Mouse (Mus musculus) lung, embryonic 15.5 days (tissue): Measurements from ENCODE around the gene Arsa. TPM values are rescaled to one million over a fixed set of nuclear protein-coding genes. Genes with fewer than 3 reads are reported as not detected.

Experiments used
- ATAC-seq: fragments of 200-750 bp; cut with Nextera tagmentation; 2 replicates; pipeline ENCODE4 v1.8.0; 2017; ENCODE audit warnings: moderate number of reproducible peaks, borderline replicate concordance; ENCODE audit not compliant: low FRiP score, low TSS enrichment; ENCODE audit errors: extremely low read depth
- H3K27ac ChIP-seq: fragments of 300-500 bp; sonication (generic); 2 replicates; pipeline ENCODE4 v1.5.1; 2015; ENCODE audit warnings: moderate library complexity, mild to moderate bottlenecking, inconsistent platforms
- H3K27me3 ChIP-seq: fragments of 300-500 bp; sonication (generic); 2 replicates; pipeline ENCODE4 v1.6.1; 2015; ENCODE audit warnings: inconsistent platforms
- H3K36me3 ChIP-seq: fragments of 300-500 bp; sonication (generic); 2 replicates; pipeline ENCODE4 v1.6.1; 2015; ENCODE audit warnings: inconsistent platforms
- H3K4me1 ChIP-seq: fragments of 300-500 bp; sonication (generic); 2 replicates; pipeline ENCODE4 v1.6.1; 2015; ENCODE audit warnings: inconsistent platforms
- H3K4me2 ChIP-seq: fragments of 300-500 bp; sonication (generic); 2 replicates; pipeline ENCODE4 v1.6.1; 2015; ENCODE audit warnings: inconsistent platforms, mild to moderate bottlenecking, moderate library complexity
- H3K4me3 ChIP-seq: fragments of 300-500 bp; sonication (generic); 2 replicates; pipeline ENCODE4 v1.5.1; 2015; ENCODE audit warnings: mild to moderate bottlenecking, inconsistent platforms
- H3K9ac ChIP-seq: fragments of 300-500 bp; sonication (generic); 2 replicates; pipeline ENCODE4 v1.6.1; 2015; ENCODE audit warnings: inconsistent platforms
- H3K9me3 ChIP-seq: fragments of 300-500 bp; sonication (generic); 2 replicates; pipeline ENCODE4 v1.6.1; 2016; ENCODE audit warnings: inconsistent platforms
- WGBS: fragments of 180-500 bp; shearing (Covaris S2); methylation state at CpG from one replicate; pipeline ENCODE4 v1.1.7; 2015; 5-methylcytosine and 5-hydroxymethylcytosine counted together
- polyA plus RNA-seq: library from polyadenylated mRNA; unstranded; fragments of >200 nt; fragmentation: Nextera tagmentation; extraction: Ambion mirVana; gene quantifications from 2 replicates; pipeline ENCODE4 v1.2.1, GENCODE M21; 2015

Arsa gene
- polyA plus RNA-seq, 1 experiment from 2014 or later = 22.7 TPM

- Histone ChIP-seq H3K27me3 (no peaks in the 10 kb centered on the region), H3K9me3 (no peaks in the 10 kb centered on the region), H3K36me3 (no peaks in the 10 kb centered on the region), H3K9ac (no peak overlapping the region), H3K27ac (no peak overlapping the region), H3K4me2 (no peak overlapping the region), H3K4me3 (no peak overlapping the region), H3K4me1 (no peaks in the 10 kb centered on the region)
- 32% methylated on average over 2 of the region's 2 CpGs for WGBS
- no peak for ATAC-seq
Measured at GRCm38 (mm10) chr15:89468577-89468976, 8.6 kb downstream of the Arsa start.

DNA sequence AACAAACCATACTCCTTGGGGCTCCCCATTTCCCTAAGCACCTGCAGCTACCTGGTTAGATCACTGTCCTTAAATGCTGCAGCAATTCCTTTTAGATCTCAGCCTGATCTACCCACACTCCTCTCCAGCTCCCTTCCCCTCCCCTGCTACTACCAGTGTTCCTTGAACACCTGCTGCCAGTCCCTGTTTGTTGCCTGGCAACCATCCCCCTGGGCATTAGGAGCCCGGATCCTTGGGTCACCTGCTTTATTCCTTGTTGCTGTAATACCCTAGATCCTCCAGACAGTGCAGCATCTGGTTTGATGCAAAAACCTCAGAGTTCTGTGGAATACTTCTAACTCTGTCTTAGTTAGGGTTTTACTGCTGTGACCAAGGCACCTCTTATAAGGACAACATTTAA is 12.2 kb downstream of the Arsa start:
- Histone ChIP-seq H3K4me3 (no peak overlapping the region), H3K4me1 (no peaks in the 10 kb centered on the region), H3K9me3 (no peaks in the 10 kb centered on the region), H3K36me3 (no peaks in the 10 kb centered on the region), H3K27me3 (no peaks in the 10 kb centered on the region), H3K27ac (no peak overlapping the region), H3K9ac (no peak overlapping the region), H3K4me2 (no peak overlapping the region)
- WGBS = 5% methylated on average over 1 of the region's 1 CpGs
- ATAC-seq = no peak

DNA sequence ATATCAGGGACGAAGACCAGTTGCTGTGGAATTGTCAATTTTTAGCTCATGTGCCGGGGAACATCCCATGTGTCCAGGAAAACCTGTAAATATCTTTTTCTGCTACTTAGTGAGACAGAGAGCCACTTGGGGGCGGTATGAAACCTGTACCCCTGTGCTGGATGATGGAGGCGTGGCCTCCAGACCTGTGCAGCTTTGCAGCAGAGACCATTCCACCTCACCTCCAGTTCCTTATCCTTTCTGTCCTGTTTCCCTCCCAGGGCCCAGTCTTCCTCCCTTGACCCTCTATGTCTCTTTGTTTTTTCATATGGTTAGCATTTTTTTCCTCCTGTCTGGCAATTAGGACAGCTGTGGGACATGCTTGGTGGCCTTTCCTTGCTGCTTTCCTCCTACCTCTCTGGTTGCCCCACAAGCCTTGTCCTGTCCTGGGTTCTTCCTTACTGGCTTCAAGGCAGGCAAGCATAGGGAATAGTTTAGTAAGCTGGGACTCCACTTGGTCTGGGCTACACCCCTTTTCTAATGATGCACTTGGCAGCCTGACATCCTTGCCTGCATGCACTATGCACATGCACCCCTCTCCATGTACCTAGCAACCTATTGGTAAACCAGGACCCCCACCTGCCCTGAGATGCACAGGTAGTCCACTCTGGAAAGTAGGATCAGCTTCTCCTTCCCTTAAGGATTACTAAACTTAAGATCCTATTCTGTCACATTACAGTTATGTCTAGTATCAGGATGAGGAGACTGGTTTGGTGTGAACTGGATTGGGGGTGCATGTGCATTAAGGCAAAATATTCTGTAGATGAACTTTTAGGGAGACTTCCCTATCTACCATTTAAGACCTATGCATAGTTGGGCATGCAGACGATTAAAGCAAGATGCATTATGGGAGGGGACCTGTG is 13.6 kb downstream of the Arsa start:
- 47% methylated on average over 5 of the region's 5 CpGs for WGBS

GRCm38 (mm10) chr15:89462176-89462575 is 15.0 kb downstream of the Arsa start:
- Histone ChIP-seq H3K9ac (no peak overlapping the region), H3K36me3 (no peaks in the 10 kb centered on the region), H3K27ac (no peak overlapping the region), H3K4me3 (no peak overlapping the region), H3K4me1 (no peaks in the 10 kb centered on the region), H3K9me3 (no peaks in the 10 kb centered on the region), H3K27me3 (peaks cover 8% of the 10 kb centered on the region; the same call in 1 of the 2 replicates), H3K4me2 (no peak overlapping the region)
- 70% methylated on average over 7 of the region's 7 CpGs for WGBS
- no peak for ATAC-seq

More for the DNA sequence above, 13.6 kb downstream of the Arsa start:
- Histone ChIP-seq H3K27me3 (no peaks in the 10 kb centered on the region), H3K4me3 (no peak overlapping the region), H3K4me2 (no peak overlapping the region), H3K36me3 (no peaks in the 10 kb centered on the region), H3K27ac (no peak overlapping the region), H3K9me3 (no peaks in the 10 kb centered on the region), H3K4me1 (no peaks in the 10 kb centered on the region), H3K9ac (no peak overlapping the region)
- no peak for ATAC-seq

- no peaks in the 10 kb centered on the region for H3K9me3 ChIP-seq
- H3K36me3 ChIP-seq = no peaks in the 10 kb centered on the region
- H3K27ac ChIP-seq = no peak overlapping the region
- no peak for ATAC-seq
- H3K4me2 ChIP-seq = no peak overlapping the region
- H3K4me1 ChIP-seq = no peaks in the 10 kb centered on the region
- 60% methylated on average over 15 of the region's 15 CpGs for WGBS
- H3K4me3 ChIP-seq = no peak overlapping the region
- peaks cover 12% of the 10 kb centered on the region; the same call in 1 of the 2 replicates for H3K27me3 ChIP-seq
- no peak overlapping the region for H3K9ac ChIP-seq
Measured at GRCm38 (mm10) chr15:89461321-89461720, 15.9 kb downstream of the Arsa start.

DNA sequence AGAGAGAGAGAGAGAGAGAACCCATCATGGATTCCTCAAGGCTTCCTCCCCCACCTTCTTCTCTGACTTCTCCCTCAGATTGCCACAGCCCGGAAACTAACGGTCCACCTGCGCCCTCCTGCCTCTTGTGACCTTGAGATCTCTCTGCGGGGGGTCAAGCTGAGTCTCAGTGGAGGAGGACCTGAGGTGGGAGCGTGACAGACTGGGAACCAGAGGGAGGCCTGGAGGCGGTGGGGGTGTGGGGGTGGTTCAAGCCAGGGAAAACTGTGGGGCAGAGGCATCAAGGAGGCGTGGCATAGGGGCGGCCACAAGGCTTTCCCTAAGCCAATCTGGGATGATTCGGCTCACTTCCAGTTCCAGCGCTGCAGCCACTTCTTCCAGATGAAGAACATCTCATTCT is 16.9 kb downstream of the Arsa start:
- Histone ChIP-seq H3K36me3 (no peaks in the 10 kb centered on the region), H3K4me3 (no peak overlapping the region), H3K4me1 (no peaks in the 10 kb centered on the region), H3K27ac (no peak overlapping the region), H3K9me3 (no peaks in the 10 kb centered on the region), H3K9ac (no peak overlapping the region), H3K27me3 (peaks cover 21% of the 10 kb centered on the region; the same call in 1 of the 2 replicates), H3K4me2 (no peak overlapping the region)
- 56% methylated on average over 10 of the region's 10 CpGs for WGBS
- no peak for ATAC-seq

DNA sequence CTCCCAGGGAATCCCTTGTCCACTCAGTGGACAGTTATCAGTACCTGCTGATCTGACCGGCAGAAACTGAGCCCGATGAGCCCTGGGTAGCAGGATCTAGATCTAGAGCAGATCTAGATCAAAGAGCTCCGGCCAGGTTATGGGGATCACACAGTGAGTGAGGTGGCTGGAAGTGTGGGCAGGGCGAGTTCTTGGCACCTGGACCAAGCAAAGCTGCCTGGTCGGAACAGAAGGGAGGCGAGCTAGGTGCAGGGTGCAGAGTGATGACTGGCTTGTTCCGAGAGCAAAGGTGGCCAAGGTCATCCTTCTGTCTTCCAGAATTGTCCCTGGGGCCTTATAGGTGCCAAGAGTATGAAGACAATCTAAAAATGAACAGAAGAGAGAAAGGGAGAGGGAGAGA is 17.4 kb downstream of the Arsa start:
- Histone ChIP-seq H3K4me2 (no peak overlapping the region), H3K9ac (no peak overlapping the region), H3K36me3 (no peaks in the 10 kb centered on the region), H3K4me1 (no peaks in the 10 kb centered on the region), H3K27ac (no peak overlapping the region), H3K9me3 (no peaks in the 10 kb centered on the region), H3K27me3 (peaks cover 25% of the 10 kb centered on the region), H3K4me3 (no peak overlapping the region)
- WGBS = 70% methylated on average over 7 of the region's 7 CpGs
- ATAC-seq = no peak

DNA sequence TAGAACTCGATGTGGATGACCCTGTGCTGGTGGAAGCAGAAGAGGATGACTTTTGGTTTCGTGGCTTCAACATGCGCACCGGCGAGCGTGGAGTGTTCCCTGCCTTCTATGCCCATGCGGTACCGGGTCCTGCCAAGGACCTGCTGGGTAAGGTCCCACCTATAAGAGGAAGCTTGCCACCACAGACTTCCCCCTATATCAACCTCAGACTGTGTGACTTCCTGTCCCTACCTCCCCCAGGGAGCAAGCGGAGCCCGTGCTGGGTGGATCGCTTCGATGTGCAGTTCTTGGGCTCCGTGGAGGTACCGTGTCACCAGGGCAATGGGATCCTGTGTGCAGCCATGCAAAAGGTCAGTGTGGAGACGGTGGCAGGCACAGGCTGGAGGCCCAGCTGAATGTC is 18.3 kb downstream of the Arsa start:
- ATAC-seq = no peak
- 89% methylated on average over 15 of the region's 15 CpGs for WGBS
- H3K27ac ChIP-seq = no peak overlapping the region
- H3K36me3 ChIP-seq = no peaks in the 10 kb centered on the region
- no peak overlapping the region for H3K4me3 ChIP-seq
- H3K9me3 ChIP-seq = no peaks in the 10 kb centered on the region
- peaks cover 6% of the 10 kb centered on the region for H3K4me1 ChIP-seq
- peaks cover 34% of the 10 kb centered on the region for H3K27me3 ChIP-seq
- H3K9ac ChIP-seq = no peak overlapping the region
- H3K4me2 ChIP-seq = no peak overlapping the region

DNA sequence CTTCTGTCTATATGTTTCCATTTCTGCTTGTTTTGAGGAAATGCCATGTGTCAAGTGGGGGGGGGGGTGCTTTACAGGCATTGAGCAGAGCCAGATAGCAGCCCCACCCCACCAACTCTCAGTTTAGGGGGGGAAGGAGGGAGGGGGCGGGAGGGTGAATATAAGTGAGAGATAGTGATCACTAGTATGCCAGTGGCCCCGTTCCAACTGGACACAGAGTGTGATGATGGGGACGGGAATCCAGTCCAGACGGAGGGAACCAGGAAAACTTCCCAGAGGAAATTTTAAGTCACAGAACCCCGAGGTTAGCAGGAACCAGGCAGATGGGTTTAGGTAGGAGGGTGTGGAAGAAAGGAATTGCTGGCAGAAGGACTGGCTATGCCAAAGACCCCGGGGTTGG is 21.6 kb downstream of the Arsa start:
- no peak overlapping the region for H3K27ac ChIP-seq
- no peak overlapping the region for H3K4me2 ChIP-seq
- H3K9ac ChIP-seq = no peak overlapping the region
- H3K36me3 ChIP-seq = no peaks in the 10 kb centered on the region
- no peak overlapping the region for H3K4me3 ChIP-seq
- peaks cover 47% of the 10 kb centered on the region for H3K27me3 ChIP-seq
- no peak for ATAC-seq
- peaks cover 12% of the 10 kb centered on the region for H3K4me1 ChIP-seq
- 53% methylated on average over 6 of the region's 6 CpGs for WGBS
- no peaks in the 10 kb centered on the region for H3K9me3 ChIP-seq

DNA sequence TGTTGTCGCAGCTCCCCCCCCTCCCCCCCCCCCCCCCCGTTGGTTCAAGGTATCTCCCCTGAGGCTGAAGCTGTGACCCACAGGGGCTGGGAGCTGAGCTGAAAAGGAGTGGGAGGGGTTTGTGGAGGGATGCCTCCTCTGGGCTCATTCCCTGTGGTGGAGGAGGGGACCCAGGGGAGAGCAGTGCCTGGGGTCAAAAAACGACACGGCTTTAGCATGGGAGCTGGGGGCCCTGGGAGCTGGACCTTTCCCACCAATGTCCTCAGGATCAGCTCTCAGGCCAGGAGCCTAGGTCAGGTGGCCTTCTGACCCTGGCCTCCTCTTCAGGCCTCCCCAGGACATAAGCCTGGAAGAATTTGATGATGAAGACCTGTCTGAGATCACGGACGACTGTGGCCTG is 22.4 kb downstream of the Arsa start:
- Histone ChIP-seq H3K27ac (no peak overlapping the region), H3K4me3 (no peak overlapping the region), H3K4me2 (no peak overlapping the region), H3K36me3 (no peaks in the 10 kb centered on the region), H3K9me3 (no peaks in the 10 kb centered on the region), H3K27me3 (peaks cover 47% of the 10 kb centered on the region), H3K9ac (no peak overlapping the region), H3K4me1 (peaks cover 12% of the 10 kb centered on the region)
- no peak for ATAC-seq
- 28% methylated on average over 4 of the region's 6 CpGs for WGBS

DNA sequence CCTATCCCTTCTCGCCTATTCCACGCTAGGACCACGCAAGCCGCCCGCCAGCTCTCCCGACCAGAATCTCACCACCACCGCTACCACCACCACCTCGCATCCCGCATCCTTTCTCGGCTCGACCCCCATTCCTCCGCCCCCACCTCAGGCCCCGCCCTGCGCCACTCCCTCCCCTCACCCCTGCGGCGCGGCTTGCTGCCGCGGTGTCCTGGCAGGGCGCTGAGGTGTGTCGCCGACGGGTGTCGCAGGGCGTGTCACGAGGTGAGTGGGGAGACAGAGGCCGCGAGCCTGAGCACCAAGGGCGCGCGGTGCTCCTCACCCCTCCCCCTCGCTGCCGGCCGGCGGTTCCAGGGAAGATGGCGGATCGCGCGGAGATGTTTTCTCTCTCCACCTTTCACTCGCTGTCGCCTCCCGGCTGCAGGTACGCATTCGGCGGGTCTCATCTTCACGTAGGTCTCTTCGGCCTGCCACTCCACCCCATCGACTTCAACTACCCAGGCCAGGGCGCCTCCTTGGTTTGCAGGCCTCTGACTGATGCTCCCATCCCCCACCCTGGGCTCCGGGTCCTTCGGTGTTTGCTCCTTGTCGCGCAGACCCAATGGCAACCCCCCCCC is 23.3 kb downstream of the Arsa start, which contains the start of gene Mapk8ip2:
Gene Mapk8ip2, plus strand, starts transcription at position 49 of the 614 bp plus-strand sequence.
- H3K4me1 ChIP-seq = peaks cover 12% of the 10 kb centered on the region
- peaks cover 47% of the 10 kb centered on the region for H3K27me3 ChIP-seq
- ATAC-seq = 0 out of 2 replicates have a peak, but pooled peaks have one; percentile 29
- peak within 1 kb of the TSS; percentile 80 for H3K4me2 ChIP-seq
- no peak within 1 kb of the TSS for H3K27ac ChIP-seq
- H3K9me3 ChIP-seq = no peaks in the 10 kb centered on the region
- WGBS = under 1% methylated on average over 53 of the region's 53 CpGs
- peak within 1 kb of the TSS; percentile 42 for H3K4me3 ChIP-seq
- H3K36me3 ChIP-seq = no peaks in the 10 kb centered on the region
- no peak within 1 kb of the TSS; the same call in 1 of the 2 replicates for H3K9ac ChIP-seq
